In genomic region chr2:136796518-136796917, GRCm38 (mm10) we compare ENCODE assay signal across 24 mouse cellular contexts.
"Had no signal": no experiment of that assay in that cellular context is flagged by ENCODE, and none has a peak within 500 bp of the region (broad histone marks: within the 10 kb centered on the region; RNA-seq: fewer than 3 reads in every experiment).

No protein-coding gene starts in this region.

- DNase-seq: kidney, adult 11 months; kidney, adult 8-10 months; kidney, postnatal 10 days; kidney, postnatal 36 days; layer of hippocampus, postnatal 36 days; left cerebral cortex, postnatal 4 days; liver, postnatal 0 days; lung, embryonic 14.5 days; retina, postnatal 1 day; spleen, adult 18-20 months; thymus, adult 18-20 months; thymus, postnatal 36 days had no signal

- H3K9ac ChIP-seq: kidney, embryonic 15.5 days; limb, embryonic 12.5 days; limb, embryonic 15.5 days; liver, embryonic 14.5 days; liver, postnatal 0 days; lung, embryonic 14.5 days; midbrain, embryonic 12.5 days; midbrain, embryonic 15.5 days; neural tube, embryonic 12.5 days; neural tube, embryonic 15.5 days; stomach, embryonic 15.5 days had no signal

- ATAC-seq: liver, postnatal 0 days; lung, postnatal 0 days; midbrain, embryonic 15.5 days had no signal

- H3K4me2 ChIP-seq: kidney, embryonic 15.5 days; limb, embryonic 12.5 days; limb, embryonic 15.5 days; liver, embryonic 11.5 days; lung, embryonic 14.5 days; midbrain, embryonic 12.5 days; midbrain, embryonic 15.5 days; neural tube, embryonic 12.5 days; neural tube, embryonic 15.5 days; stomach, embryonic 15.5 days had no signal

- H3K27ac ChIP-seq: kidney, embryonic 15.5 days; limb, embryonic 12.5 days; limb, embryonic 15.5 days; liver, embryonic 14.5 days; macrophage; midbrain, embryonic 12.5 days; midbrain, embryonic 15.5 days; neural tube, embryonic 12.5 days; neural tube, embryonic 15.5 days; stomach, embryonic 15.5 days had no signal

- H3K36me3 ChIP-seq: kidney, embryonic 15.5 days; limb, embryonic 12.5 days; limb, embryonic 15.5 days; midbrain, embryonic 12.5 days; midbrain, embryonic 15.5 days; neural tube, embryonic 12.5 days; neural tube, embryonic 15.5 days; stomach, embryonic 15.5 days had no signal

- H3K4me1 ChIP-seq: kidney, embryonic 15.5 days; limb, embryonic 12.5 days; limb, embryonic 15.5 days; midbrain, embryonic 12.5 days; midbrain, embryonic 15.5 days; neural tube, embryonic 12.5 days; neural tube, embryonic 15.5 days; stomach, embryonic 15.5 days had no signal

- H3K27me3 ChIP-seq: kidney, embryonic 15.5 days; limb, embryonic 12.5 days; limb, embryonic 15.5 days; midbrain, embryonic 12.5 days; midbrain, embryonic 15.5 days; neural tube, embryonic 12.5 days; neural tube, embryonic 15.5 days; stomach, embryonic 15.5 days had no signal

- H3K4me3 ChIP-seq: kidney, embryonic 15.5 days; limb, embryonic 12.5 days; limb, embryonic 15.5 days; midbrain, embryonic 12.5 days; midbrain, embryonic 15.5 days; neural tube, embryonic 12.5 days; neural tube, embryonic 15.5 days; stomach, embryonic 15.5 days had no signal

- H3K9me3 ChIP-seq: kidney, embryonic 15.5 days; limb, embryonic 12.5 days; limb, embryonic 15.5 days; midbrain, embryonic 12.5 days; midbrain, embryonic 15.5 days; neural tube, embryonic 12.5 days; neural tube, embryonic 15.5 days; stomach, embryonic 15.5 days had no signal
